Mouse (Mus musculus): ENCODE results near the gene Gm20388.

The Gm20388 gene

GRCm38 (mm10) chr8:124052568-124052967, 4141.9 kb downstream of the Gm20388 start:
- in situ Hi-C loops (cut with MboI, MseI): loop anchor here (5.0 kb wide), 1 partner anchor 305 kb away; no protein-coding TSS in a partner anchor

- in situ Hi-C loops (cut with MboI, MseI): no loop called here
These were observed 4146.4 kb downstream of the Gm20388 start for GRCm38 (mm10) chr8:124056832-124057655.

GRCm38 (mm10) chr8:124066325-124067058, 4155.9 kb downstream of the Gm20388 start:
- in situ Hi-C loops (cut with MboI, MseI): no loop called here

DNA sequence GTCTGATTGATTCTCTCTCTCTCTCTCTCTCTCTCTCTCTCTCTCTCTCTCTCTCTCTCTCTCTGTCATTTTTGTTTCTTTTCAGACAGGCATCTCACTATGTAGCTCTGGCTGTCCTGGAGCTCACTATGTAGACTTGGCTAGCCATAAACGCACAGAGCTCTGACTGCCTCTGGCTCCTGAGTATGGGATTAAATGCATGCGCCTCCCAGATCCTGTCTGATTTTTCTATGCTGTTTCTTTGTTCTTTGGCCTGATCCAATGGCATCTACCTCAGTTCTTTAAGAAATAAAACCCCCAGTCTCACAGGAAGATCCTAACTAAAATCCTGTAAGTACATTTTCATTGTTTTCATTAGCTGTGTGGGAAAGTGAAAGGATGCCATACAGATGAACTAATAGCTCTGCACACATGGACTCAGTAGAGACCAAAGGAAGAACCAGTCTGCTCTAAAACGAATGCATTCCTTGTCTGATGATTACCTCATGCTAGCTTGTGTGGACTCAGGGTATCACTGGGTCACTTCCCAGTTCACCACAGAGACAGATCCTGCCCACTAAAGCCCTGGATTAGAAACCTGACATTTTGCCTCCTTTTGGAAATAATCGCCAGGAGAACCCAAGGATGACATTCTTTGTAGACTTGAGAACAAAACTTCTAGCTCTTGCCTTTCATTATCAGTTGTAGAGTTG, 4156.6 kb downstream of the Gm20388 start:
- in situ Hi-C loops (cut with MboI, MseI): no loop called here

DNA sequence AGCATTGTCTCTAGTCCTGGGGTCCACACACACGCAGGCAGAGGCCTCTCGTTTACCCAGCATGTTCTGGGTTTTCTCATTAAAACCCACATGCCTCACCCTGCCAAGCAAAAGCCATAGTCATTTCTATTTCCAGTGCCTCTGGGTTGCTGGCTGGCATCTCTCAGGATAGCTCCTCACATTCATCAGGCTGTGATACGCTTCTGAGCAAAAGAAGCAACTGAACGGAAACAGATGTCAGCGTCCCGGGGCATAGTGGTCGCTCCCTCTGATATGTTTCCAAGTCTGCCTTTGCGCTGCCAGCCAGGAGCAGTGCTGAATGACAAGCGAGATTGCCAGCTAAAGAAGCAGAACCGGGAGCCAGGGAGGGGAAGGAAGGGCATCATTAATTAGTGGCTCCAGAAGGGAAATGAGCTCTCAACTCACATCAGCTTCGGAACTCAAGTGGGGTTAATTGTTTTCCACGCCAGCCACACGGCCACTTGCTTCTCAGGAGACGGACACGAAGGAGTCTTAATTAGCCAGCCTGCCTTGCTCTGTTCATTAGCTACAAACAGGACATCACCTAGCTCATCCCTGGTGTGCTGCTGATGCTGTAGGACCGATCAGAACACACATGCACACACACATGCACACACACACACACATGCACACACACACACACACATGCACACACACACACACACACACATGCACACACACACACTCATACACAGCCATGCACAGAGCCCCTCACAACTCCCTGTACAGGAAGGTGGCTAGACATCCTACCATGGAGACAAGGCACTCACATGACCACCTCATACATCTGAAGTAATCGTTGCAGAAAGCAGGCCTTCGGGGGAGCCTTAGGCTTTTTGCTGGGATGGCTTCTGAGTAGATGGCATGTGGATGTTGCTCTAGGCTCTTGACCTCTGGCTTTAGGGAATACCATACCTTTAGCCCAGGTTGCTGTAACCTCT, 4160.0 kb downstream of the Gm20388 start:
- in situ Hi-C loops (cut with MboI, MseI): no loop called here

- in situ Hi-C loops (cut with MboI, MseI): no loop called here
These were observed 4165.3 kb downstream of the Gm20388 start for GRCm38 (mm10) chr8:124075977-124076376.

DNA sequence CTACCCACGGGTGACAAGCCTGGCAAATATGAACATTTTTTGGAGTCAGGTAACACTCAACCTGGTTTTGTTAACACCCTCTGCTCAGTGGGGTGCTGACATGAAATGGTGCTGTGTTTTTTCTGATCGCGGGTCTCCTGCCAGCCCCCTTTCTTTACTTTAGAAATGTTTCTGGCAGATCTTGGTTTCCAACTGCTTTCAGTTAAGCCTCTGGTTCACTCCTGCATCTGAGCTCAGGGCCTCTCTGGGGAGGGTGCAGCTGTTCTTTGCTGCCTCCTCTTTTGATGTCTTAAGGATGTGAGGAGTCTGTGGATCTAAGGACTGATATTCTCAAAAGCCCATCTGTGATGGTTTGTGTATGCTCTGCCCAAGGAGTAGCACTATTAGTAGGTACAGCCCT, 4165.8 kb downstream of the Gm20388 start:
- in situ Hi-C loops (cut with MboI, MseI): no loop called here

DNA sequence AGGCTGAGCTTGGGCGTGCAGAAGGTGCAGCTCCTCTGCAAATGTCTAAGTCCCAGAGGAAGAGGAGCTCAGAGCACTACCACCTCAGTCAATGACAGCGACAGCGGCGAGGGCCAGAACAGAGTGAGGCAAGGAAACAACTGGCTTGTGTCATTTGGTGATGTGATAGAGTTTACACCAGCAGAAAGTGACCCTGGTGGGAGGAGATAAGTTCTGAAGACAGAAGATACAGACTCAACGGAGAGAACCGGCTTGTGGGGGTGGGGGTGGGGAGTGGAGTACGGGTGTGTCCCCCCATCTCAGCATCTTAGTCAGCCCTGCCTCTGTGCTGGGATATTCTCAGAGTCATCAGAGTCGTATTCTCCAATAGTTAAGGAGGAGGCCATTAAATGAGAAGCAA, 4166.7 kb downstream of the Gm20388 start:
- in situ Hi-C loops (cut with MboI, MseI): no loop called here

- in situ Hi-C loops (cut with MboI, MseI): no loop called here
These were observed 4167.4 kb downstream of the Gm20388 start for GRCm38 (mm10) chr8:124077998-124078397.

- in situ Hi-C loops (cut with MboI, MseI): no loop called here
These were observed 4168.3 kb downstream of the Gm20388 start for GRCm38 (mm10) chr8:124078969-124079368.

GRCm38 (mm10) chr8:124080467-124081326, 4170.1 kb downstream of the Gm20388 start:
- in situ Hi-C loops (cut with MboI, MseI): no loop called here

DNA sequence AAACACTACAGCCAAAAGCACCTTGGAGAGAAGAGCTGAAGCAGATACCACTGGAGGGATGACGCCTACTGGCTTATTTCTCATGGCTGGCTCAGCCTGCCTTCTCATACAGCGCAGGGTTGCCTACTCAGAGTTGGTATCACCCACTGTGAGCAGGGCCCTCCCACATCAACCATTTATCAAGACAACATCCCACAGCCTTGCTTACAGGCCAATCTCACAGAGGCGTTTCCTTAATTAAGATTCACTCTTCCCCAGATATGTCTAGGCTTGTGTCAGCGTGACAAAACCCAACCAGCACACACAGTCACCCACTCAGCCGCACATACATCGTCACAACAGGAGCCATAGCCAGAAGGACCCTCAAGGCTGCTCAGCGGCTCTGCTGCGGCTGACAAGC, 4172.0 kb downstream of the Gm20388 start:
- in situ Hi-C loops (cut with MboI, MseI): no loop called here

GRCm38 (mm10) chr8:124083611-124084010, 4173.0 kb downstream of the Gm20388 start:
- in situ Hi-C loops (cut with MboI, MseI): no loop called here

DNA sequence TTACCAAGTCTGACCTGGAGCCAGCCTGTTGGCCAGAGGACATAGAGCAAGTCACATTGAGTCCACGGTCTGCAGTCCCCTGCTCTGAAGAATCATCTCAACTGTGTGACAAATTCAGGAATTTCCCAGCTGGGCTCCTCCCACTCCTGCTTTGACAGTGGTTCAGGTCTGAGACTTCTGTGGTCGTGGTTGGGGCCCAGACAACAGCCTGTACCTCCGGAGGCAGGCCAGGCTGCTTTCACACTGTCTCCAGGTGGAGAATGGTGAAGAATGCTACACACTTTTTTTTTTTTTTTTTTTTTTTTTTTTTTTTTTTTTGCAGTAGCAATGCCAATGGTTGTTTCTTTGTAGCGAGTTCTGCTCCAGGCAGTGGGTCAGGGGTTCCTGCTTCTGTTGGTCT, 4175.0 kb downstream of the Gm20388 start:
- in situ Hi-C loops (cut with MboI, MseI): no loop called here

- in situ Hi-C loops (cut with MboI, MseI): no loop called here
These were observed 4177.5 kb downstream of the Gm20388 start for GRCm38 (mm10) chr8:124088092-124088613.

DNA sequence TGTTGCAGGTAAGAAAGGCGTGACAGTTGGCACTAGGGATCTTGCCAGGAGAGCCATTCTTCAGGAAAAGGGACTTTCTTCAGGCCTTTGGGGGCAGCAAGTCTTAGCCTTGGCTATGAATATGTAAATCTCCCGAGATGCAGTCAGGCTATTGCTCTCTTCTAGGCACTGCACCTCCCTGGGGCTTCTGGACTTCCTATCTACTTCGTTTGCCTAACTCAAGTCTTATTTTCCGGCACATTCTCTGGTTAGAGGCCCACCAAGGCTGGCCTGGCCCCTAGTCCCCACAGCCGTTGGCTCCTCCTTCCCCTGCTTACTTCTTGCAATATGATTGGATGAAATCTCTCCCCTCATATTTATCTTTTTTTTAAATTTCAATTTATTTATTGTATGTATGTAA, 4178.4 kb downstream of the Gm20388 start:
- in situ Hi-C loops (cut with MboI, MseI): no loop called here

DNA sequence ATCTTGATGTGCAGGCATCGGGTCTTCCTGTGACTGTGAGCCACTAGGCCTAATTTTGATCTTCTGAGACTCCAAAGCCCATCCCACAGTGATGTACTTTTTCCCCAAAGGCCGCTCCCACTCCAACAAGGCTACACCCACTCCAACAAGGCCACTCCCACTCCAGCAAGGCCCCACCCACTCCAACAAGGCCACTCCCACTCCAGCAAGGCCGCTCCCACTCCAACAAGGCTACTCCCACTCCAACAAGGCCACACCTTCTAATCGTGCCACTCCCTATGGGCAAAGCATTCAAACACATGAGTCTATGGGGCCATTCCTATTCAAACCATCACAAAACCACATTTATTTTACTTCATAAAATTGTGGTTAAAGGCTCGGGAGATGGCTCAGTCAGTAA, 4179.8 kb downstream of the Gm20388 start:
- in situ Hi-C loops (cut with MboI, MseI): no loop called here

GRCm38 (mm10) chr8:124098953-124099622, 4188.4 kb downstream of the Gm20388 start:
- in situ Hi-C loops (cut with MboI, MseI): no loop called here

DNA sequence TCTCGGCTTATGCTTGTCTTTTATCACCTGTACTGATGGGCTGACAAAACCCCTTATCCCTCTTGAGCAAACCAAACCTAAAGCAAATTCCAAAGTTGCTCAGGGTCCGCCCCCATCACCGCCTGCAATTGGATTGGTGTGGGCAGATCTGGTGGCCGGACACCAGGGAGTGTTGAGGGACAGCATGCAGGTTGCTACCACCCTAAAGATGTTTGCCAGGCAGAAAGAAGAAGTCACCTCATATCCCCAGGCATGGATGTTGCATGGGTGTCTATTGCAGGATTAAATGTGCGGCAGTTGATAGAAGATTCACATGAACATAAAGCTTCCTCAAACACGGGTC, 4189.0 kb downstream of the Gm20388 start:
- in situ Hi-C loops (cut with MboI, MseI): no loop called here

Measured in T-helper 1 cell (primary cell).